Mouse (Mus musculus): ENCODE measurements around the gene Cxcr2. TPM values are rescaled to one million over a fixed set of nuclear protein-coding genes. Genes with fewer than 3 reads are reported as not detected.

Cxcr2 gene
- polyA plus RNA-seq, 1 experiment from 2014 or later = 0.18 TPM

- 39% methylated on average over 8 of the region's 8 CpGs for WGBS
- Histone ChIP-seq H3K27ac (replicated peaks) (no peak overlapping the region), H3K27me3 (ENCODE audit: control insufficient read depth, insufficient read depth, low read length) (no peaks in the 10 kb centered on the region), H3K4me3 (ENCODE audit: low read depth, low read length) (no peak overlapping the region), H3K9ac (ENCODE audit: low read length) (no peak overlapping the region), H3K4me2 (replicated peaks; ENCODE audit: low read depth) (no peak overlapping the region), H3K9me3 (ENCODE audit: control insufficient read depth, low read length) (no peaks in the 10 kb centered on the region), H3K36me3 (ENCODE audit: control insufficient read depth, insufficient read depth, low read length) (no peaks in the 10 kb centered on the region), H3K4me1 (replicated peaks; ENCODE audit: control insufficient read depth, insufficient read depth) (no peaks in the 10 kb centered on the region; the same call in 1 of the 2 replicates)
- TF ChIP-seq CTCF (IDR thresholded peaks at IDR 0.05; ENCODE audit: low read depth) (no peak), EP300 (optimal IDR thresholded peaks at IDR 0.05) (no peak)
- ATAC-seq (ENCODE audit: low FRiP score, low TSS enrichment) (0 out of 2 replicates have a peak, but pooled peaks have one; percentile 24), DNase-seq (ENCODE audit: low spot score) (no peak)
Measured at GRCm38 (mm10) chr1:74110932-74111695, 42.7 kb upstream of the Cxcr2 start.

GRCm38 (mm10) chr1:74111696-74112030 is 42.1 kb upstream of the Cxcr2 start:
- 51% methylated on average over 6 of the region's 6 CpGs for WGBS
- no peak overlapping the region for H3K27ac ChIP-seq (replicated peaks)
- ATAC-seq (ENCODE audit: low FRiP score, low TSS enrichment) = 0 out of 2 replicates have a peak, but pooled peaks have one; percentile 40

GRCm38 (mm10) chr1:74113071-74113470 is 40.7 kb upstream of the Cxcr2 start:
- WGBS = 56% methylated on average over 3 of the region's 3 CpGs
- no peak for DNase-seq (ENCODE audit: low spot score)
- H3K27ac ChIP-seq (replicated peaks) = no peak overlapping the region

More at GRCm38 (mm10) chr1:74111696-74112030, 42.1 kb upstream of the Cxcr2 start:
- no peak for TF ChIP-seq CTCF (IDR thresholded peaks at IDR 0.05; ENCODE audit: low read depth)
- no peak for TF ChIP-seq EP300 (optimal IDR thresholded peaks at IDR 0.05)
- Histone ChIP-seq H3K9ac (ENCODE audit: low read length) (no peak overlapping the region), H3K4me3 (ENCODE audit: low read depth, low read length) (no peak overlapping the region), H3K4me1 (replicated peaks; ENCODE audit: control insufficient read depth, insufficient read depth) (no peaks in the 10 kb centered on the region; the same call in 1 of the 2 replicates), H3K36me3 (ENCODE audit: control insufficient read depth, insufficient read depth, low read length) (no peaks in the 10 kb centered on the region), H3K4me2 (replicated peaks; ENCODE audit: low read depth) (no peak overlapping the region), H3K9me3 (ENCODE audit: control insufficient read depth, low read length) (no peaks in the 10 kb centered on the region), H3K27me3 (ENCODE audit: control insufficient read depth, insufficient read depth, low read length) (no peaks in the 10 kb centered on the region)
- no peak for DNase-seq (ENCODE audit: low spot score)

DNA sequence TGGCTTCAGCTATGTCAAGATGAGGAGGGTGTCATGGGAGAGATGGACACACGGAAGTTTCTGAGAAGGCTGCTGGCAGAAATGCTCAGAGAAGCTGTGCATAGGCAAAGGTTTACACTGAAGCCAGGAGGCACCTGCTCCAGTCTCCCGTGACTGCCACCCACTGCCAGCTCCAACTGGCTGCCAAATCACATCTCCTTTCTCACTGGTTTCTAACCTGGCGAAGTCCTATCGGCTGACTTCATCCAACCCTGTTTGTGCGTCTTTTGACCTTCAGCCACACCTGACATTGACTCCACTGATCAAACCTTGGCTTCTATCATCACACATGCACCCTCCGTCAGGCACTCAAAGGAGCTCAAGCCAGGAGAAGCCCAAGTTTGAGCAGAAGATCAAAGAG is 35.9 kb upstream of the Cxcr2 start:
- no peak for TF ChIP-seq EP300 (optimal IDR thresholded peaks at IDR 0.05)
- TF ChIP-seq CTCF (IDR thresholded peaks at IDR 0.05; ENCODE audit: low read depth) = no peak

More at GRCm38 (mm10) chr1:74113071-74113470, 40.7 kb upstream of the Cxcr2 start:
- ATAC-seq (ENCODE audit: low FRiP score, low TSS enrichment) = no peak
- H3K27me3 ChIP-seq (ENCODE audit: control insufficient read depth, insufficient read depth, low read length) = no peaks in the 10 kb centered on the region
- no peaks in the 10 kb centered on the region for H3K36me3 ChIP-seq (ENCODE audit: control insufficient read depth, insufficient read depth, low read length)
- H3K4me2 ChIP-seq (replicated peaks; ENCODE audit: low read depth) = no peak overlapping the region
- H3K4me1 ChIP-seq (replicated peaks; ENCODE audit: control insufficient read depth, insufficient read depth) = no peaks in the 10 kb centered on the region; the same call in 1 of the 2 replicates
- no peak overlapping the region for H3K4me3 ChIP-seq (ENCODE audit: low read depth, low read length)
- H3K9ac ChIP-seq (ENCODE audit: low read length) = no peak overlapping the region
- no peak for TF ChIP-seq CTCF (IDR thresholded peaks at IDR 0.05; ENCODE audit: low read depth)
- TF ChIP-seq EP300 (optimal IDR thresholded peaks at IDR 0.05) = no peak
- no peaks in the 10 kb centered on the region for H3K9me3 ChIP-seq (ENCODE audit: control insufficient read depth, low read length)

DNA sequence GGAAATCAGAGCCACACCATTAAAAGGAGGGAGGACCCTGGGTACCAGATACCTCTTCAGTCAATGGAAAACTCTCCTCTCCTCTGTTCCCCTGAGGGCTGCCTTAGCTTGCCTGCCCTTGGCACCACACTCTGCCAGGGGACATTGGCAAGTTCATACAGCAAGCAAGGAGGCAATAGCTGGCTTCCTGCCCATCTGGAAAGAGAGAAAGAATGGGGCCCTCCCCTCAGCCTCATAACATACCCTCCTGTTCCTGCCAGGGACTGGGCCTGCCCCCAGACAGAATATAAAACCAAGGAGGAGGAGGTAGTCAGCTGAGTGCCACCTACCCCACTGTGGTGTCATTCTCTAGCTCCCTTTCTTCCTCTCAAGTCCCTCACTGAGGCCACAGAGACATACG is 34.7 kb upstream of the Cxcr2 start:
- Histone ChIP-seq H3K36me3 (ENCODE audit: control insufficient read depth, insufficient read depth, low read length) (no peaks in the 10 kb centered on the region), H3K27me3 (ENCODE audit: control insufficient read depth, insufficient read depth, low read length) (no peaks in the 10 kb centered on the region), H3K27ac (replicated peaks) (no peak overlapping the region), H3K9me3 (ENCODE audit: control insufficient read depth, low read length) (no peaks in the 10 kb centered on the region), H3K4me1 (replicated peaks; ENCODE audit: control insufficient read depth, insufficient read depth) (0 out of 2 replicates have a peak, but pooled peaks cover 2% of the 10 kb centered on the region), H3K9ac (ENCODE audit: low read length) (no peak overlapping the region), H3K4me3 (ENCODE audit: low read depth, low read length) (no peak overlapping the region), H3K4me2 (replicated peaks; ENCODE audit: low read depth) (no peak overlapping the region)
- WGBS = 80% methylated on average over 1 of the region's 1 CpGs
- no peak for TF ChIP-seq CTCF (IDR thresholded peaks at IDR 0.05; ENCODE audit: low read depth)
- TF ChIP-seq EP300 (optimal IDR thresholded peaks at IDR 0.05) = no peak
- DNase-seq (ENCODE audit: low spot score) (no peak), ATAC-seq (ENCODE audit: low FRiP score, low TSS enrichment) (no peak)

More for the DNA sequence above, 35.9 kb upstream of the Cxcr2 start:
- Histone ChIP-seq H3K9ac (ENCODE audit: low read length) (no peak overlapping the region), H3K27me3 (ENCODE audit: control insufficient read depth, insufficient read depth, low read length) (no peaks in the 10 kb centered on the region), H3K27ac (replicated peaks) (no peak overlapping the region), H3K36me3 (ENCODE audit: control insufficient read depth, insufficient read depth, low read length) (no peaks in the 10 kb centered on the region), H3K4me1 (replicated peaks; ENCODE audit: control insufficient read depth, insufficient read depth) (no peaks in the 10 kb centered on the region), H3K9me3 (ENCODE audit: control insufficient read depth, low read length) (no peaks in the 10 kb centered on the region), H3K4me2 (replicated peaks; ENCODE audit: low read depth) (no peak overlapping the region), H3K4me3 (ENCODE audit: low read depth, low read length) (no peak overlapping the region)
- 85% methylated on average over 6 of the region's 6 CpGs for WGBS
- DNase-seq (ENCODE audit: low spot score) = no peak
- ATAC-seq (ENCODE audit: low FRiP score, low TSS enrichment) = no peak

DNA sequence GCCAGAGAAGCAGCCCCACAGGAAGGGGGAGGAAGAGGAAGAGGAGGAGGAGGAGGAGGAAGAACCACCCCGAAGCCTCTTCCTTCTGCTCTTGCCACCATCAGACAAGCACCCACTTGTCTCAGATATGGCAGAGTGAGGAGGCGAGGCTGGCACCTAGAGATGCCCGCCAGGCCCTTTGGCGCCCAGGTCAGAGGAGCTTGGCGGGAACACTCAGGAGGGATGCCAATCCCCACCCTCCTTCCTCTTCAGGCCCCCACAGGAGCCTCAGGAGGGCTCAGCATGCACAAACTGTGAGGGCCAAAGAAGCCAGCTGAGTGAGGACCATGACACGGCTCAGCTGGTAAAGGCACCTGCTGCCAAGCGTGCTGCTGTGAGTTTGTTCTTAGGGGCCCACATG is 32.7 kb upstream of the Cxcr2 start:
- no peaks in the 10 kb centered on the region for H3K27me3 ChIP-seq (ENCODE audit: control insufficient read depth, insufficient read depth, low read length)
- peaks cover 5% of the 10 kb centered on the region; the same call in 1 of the 2 replicates for H3K4me1 ChIP-seq (replicated peaks; ENCODE audit: control insufficient read depth, insufficient read depth)
- DNase-seq (ENCODE audit: low spot score) = no peak
- no peak overlapping the region for H3K27ac ChIP-seq (replicated peaks)
- no peaks in the 10 kb centered on the region for H3K9me3 ChIP-seq (ENCODE audit: control insufficient read depth, low read length)
- no peak overlapping the region for H3K4me3 ChIP-seq (ENCODE audit: low read depth, low read length)
- no peak overlapping the region for H3K4me2 ChIP-seq (replicated peaks; ENCODE audit: low read depth)
- 73% methylated on average over 7 of the region's 7 CpGs for WGBS
- TF ChIP-seq EP300 (optimal IDR thresholded peaks at IDR 0.05) = no peak
- no peak for TF ChIP-seq CTCF (IDR thresholded peaks at IDR 0.05; ENCODE audit: low read depth)
- no peak for ATAC-seq (ENCODE audit: low FRiP score, low TSS enrichment)
- H3K9ac ChIP-seq (ENCODE audit: low read length) = no peak overlapping the region
- H3K36me3 ChIP-seq (ENCODE audit: control insufficient read depth, insufficient read depth, low read length) = no peaks in the 10 kb centered on the region
